Mouse (Mus musculus) fat pad, adult 2 months (tissue): Measurements from ENCODE around the gene Shank2.

Experiments used
- DNase-seq: peaks from one replicate; pipeline ENCODE4 v3.0.0-alpha.2; 2011; ENCODE audit warnings: low read depth, low spot score; ENCODE audit errors: extremely low read depth

Gene Shank2

DNA sequence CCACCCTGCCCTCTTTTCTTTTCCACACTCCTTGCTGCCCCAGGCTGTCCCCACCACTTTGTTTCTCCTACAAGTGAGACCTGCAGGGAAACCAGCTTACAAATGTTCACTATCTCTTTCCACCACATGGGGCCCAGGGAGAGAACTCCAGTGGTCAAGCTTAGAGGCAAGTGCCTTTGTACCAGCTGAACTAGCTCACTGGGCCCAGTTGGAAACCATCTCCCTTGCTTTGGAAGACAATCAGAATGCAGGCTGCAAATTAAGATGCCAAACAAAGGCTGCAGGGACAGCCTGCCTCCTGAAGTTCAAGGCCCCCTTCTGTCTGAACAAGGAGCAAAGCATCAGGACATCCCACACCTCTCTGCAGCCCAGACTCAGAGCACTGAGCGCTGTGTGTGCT is 206.9 kb downstream of the Shank2 start:
- no peak for DNase-seq

DNA sequence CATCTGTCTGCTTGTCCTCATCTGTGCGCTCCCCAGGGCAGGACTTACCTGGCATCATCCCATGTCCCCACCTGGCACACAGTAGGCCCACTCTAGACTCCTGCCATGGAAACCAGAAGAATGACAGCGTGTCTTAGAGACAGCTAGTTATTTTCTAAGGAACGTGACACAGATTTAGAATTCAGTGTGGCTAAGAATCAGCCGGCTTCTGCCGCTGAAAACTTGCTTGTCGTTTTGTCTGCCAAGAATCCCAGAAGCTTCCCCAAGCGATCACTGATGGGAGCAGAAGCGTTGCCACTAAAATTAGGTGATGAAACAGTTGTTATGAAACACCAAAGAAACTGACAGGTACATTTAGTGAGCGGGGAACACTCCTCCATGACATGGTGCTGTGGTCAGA is 208.8 kb downstream of the Shank2 start:
- no peak for DNase-seq

DNA sequence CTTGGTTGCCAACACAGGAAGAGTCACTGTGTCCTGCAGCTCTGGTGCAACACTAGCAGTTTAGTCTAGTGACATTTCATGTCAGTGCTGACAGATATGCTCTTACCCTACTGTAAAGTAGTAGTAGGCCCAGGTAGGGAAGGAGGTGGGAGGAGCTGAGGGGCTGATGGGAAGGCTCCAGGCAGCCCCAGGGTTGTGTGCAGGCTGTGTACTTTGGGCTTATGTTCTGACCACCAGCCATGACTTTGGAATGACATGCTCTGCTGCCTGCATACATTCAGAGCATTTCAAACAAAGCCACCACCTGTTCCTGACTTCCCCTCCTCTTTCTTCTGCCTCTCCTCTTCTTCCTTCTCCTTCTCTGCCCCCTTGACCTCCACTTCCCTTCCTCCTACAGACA is 211.0 kb downstream of the Shank2 start:
- no peak for DNase-seq

DNA sequence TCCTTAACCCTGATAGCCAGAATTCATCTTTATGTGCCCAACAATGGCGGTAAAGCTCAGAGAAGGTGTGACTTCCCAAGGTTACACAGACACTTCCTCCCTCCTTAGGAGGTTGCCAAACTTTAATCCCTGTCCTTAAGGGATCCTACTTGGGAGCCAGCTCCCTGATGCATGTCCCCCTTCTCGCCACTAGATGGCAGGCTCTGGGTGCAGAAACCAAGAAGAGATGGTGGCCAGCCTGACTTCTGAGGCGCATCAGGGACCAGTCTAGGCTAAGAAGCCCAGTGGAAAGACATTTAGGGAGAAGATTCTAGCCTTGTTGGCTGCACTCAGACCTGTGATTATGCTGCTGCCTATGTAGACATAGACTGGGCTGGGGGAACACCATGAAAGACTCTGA is 215.5 kb downstream of the Shank2 start:
- DNase-seq = peak; percentile 26

DNA sequence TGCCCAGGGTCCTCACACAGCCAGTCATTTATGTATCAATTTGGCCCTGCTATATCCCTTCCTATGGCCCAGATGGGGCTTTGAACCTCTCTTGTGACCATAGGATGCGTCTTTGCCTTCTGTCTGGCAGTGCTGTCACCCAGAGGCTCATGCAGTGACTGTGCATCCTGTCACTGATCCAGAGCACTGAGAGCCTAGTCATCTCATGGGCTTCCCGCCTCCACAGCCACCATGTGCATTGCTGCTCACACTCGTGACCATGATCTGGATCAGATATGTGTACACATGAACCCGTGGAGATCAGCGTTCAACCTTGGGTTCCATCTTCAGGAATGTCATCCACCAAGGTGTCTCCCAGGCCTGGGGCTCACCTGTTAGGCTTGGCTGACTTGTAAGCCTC is 227.0 kb downstream of the Shank2 start:
- DNase-seq = no peak

DNA sequence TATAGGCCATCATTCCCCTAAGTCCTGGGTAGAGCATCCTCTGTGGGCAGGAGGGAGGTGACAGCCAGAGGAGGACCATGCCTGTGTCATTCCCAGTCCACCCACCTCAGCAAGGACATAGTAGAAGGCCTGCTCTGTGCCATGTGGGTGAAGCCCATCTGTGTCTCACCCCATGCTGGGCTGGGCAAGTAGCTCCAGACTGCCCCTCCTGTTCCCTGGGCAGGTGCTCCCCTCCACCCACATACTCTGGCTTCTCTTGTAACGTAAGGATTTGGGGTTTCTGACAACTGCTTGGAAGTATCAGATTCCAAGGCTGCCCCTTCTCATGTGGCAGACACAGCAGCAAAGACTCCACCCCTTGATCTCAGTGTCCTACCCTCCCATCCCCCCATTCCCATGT is 227.7 kb downstream of the Shank2 start:
- DNase-seq = no peak

DNA sequence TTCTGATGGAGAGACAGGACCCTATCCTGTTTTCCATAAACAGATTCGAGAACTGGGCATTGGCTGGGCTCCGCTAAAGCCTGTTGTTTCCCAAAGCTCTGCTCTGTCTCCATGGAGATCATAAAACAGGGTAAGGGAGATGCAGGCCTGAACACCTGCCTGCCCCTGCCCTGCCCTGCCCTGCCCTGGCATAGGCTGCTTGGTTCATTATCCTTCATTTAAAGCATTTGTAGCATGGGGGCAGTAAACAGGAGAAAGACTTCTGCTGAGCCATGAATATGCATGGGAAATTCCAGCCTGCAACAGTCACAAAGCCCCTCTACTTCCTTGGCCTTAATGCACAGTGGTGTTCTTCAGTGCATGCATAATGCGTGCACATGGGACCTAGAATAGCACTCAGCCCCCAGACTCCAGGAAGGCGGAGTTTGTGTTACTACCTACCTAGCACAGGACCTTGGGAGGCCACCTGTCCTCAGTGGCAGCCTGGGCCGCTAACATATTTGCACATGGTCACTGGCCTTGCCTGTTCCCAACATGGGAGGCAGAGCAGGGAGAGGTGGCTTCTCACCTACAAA is 230.5 kb downstream of the Shank2 start:
- DNase-seq = no peak

DNA sequence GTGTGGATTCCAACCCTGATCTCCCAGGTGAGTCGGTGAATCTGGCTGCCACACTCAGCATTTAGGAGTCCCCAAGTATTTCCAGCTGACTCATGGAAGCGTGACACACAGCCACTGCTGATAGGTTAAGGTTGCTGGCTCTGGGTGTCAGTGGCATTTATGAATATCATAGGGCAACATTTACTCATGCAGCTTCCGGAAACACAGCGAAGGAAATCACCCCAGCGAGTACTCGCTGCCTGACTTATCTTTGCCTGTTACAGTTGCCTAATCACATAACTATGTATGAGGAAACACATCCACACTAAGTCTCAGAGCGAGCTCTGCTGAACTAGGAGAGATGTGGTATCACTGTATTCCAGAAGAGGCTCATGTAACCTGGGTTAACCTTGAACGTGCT is 231.8 kb downstream of the Shank2 start:
- no peak for DNase-seq

DNA sequence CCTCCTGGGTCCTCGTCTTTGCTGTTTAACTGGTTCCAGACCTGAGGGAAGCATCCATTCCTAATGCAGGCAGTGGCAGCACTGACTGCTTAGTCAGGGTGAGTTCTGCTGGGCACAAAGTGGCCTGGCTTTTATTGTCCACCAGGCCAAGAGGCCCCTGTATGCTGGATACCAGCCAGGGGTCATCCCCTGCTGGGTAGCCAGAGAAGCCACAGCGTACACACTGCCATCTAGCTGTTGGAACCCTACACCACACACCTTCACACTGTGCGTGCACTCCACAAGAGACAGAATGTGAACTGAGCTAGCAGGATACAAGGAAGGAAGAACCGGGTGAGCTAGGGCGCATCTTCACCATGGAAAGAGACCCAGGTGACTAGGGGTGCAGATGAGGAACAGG is 233.1 kb downstream of the Shank2 start:
- no peak for DNase-seq

DNA sequence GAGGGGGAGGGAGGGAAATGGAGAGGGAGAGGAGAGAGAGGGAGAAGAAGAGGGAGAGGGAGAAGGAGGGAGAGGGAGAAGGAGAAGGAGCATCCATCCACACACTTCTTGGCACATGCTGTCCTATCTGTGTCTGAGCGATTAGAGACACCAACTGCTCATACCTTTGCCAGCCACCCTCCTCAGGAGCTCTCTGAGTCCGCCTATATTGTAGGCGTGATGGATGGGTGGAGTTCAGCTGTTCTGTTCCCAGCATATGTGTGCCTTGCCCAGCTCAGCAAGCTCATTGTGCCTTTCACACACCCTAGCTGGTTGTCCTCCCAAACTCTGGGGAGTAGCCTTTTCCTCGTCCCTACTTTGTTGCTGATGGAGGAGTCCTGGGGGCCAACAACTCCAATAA is 233.8 kb downstream of the Shank2 start:
- DNase-seq = no peak

DNA sequence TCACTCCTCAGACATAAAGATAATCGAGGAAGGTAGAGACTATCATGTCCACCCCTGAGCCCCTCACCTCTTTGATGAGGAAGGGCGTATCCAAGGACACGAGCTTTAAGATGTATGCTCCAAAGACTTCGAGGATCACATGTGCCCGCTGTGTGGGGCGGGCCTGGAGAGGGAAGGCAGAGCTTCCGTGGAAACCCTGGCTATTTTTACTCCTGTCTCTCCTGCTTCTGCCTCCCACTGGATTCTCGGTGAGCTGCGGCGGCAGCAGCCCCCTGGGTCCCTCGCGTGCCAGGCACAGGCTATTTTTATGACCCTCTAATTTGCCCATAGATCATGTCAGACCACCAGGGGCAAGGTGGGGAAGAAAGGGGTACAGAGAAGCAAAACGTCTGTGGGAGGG is 235.1 kb downstream of the Shank2 start:
- DNase-seq = no peak

DNA sequence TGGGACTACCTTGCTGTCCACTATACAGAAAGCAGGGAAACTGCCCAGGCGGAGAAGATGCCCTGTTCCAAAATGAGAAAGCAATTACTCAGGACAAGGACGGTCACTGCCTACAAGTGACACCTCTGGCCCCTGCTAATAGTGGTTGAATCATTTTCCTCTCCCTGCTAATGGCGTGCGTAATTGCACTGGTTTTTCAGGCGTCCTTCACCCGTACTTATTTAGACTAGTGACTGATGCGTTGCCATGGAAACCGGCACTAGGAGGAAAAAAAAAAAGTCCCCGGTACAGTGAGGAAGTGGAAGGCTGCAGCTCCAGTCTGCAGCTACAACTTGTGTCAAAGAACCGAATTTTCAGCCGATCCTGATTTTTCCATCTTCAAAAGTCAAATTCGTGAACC is 236.7 kb downstream of the Shank2 start:
- DNase-seq = no peak

DNA sequence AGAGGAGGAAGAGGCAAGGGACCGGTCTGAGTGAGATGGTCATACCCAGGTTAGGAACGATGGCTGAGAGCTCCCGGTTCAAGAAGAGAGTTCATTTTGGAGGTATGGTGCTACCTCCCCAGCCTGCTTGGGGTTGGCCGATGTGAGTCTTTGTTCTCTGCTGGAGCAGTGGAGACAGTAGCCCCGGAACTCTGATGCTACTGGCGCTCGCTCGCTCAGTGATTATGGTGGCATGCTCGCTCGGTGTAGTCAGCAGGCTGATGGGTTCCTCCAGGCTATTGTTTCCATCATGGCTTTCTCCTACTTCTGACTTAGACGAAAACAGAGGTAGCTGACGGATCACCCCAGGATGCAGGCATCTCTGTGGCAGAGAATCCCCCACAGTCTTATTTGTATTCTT is 237.3 kb downstream of the Shank2 start:
- DNase-seq = no peak

DNA sequence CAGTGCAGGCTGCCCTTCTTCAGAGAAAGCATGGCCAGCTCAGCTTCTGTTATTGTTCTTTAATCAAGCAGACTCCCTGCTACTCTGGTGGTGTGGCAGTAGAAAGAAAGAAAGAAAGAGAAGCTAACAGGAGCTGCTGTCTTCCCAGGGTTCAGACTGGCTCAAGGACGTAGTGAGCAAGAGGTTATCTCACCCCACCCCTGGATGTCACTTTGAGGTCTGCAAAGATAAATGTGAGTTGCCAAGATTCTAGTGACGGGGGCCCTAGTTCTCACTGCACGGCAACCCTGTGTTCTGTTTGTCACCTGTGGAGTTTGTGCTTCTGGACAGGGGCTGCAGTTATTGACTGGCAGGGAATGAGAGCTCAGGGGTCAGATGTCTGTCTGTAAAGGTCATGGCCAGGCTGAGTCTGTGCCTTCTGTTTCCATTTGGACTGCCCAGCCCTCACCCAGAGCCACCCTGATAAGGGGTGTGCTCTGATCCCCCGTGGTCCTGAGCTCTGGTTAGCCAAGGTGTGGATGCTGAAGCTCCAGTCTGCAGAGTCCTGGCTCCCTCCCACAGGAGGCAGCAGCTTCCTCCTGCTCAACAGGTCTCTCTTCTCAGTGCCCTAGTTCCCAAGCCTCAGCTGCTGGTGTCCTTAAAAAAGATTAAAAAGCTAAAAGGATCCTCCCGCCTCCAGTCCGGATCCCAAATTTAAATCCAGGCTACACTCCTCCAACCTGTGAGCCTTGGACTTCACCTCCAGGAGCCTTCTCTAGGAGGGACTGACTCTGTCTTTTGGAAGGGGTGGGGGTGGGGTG is 238.0 kb downstream of the Shank2 start:
- DNase-seq = no peak

DNA sequence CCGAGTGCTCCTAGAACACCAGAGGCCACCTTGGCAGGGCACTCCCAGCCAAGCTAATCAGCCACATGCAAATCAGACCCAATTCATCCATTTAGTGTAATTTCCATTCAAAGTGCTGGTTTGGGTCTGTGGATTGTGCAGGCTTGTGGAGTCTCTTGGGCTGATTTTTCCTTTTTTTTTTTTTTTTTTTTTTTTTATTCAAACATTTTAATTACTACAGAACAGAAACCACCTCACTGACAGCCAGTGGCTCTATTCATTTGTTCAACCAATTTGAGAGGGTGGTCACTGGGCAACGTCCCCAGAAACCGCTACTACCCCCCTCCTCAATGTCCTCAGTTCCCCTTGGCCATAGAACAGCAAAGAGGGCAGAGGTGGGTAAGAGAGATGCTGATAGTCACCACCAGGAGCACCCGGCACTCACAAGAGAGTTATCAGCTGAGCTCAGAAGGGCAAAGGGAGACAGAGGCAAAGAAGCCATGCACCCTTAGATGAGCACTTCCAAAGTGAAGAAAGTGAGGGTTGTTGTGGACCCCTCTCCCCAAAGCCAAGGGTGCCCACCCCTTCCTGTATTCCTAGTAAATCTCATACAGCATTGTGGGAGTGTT is 239.1 kb downstream of the Shank2 start:
- DNase-seq = no peak

DNA sequence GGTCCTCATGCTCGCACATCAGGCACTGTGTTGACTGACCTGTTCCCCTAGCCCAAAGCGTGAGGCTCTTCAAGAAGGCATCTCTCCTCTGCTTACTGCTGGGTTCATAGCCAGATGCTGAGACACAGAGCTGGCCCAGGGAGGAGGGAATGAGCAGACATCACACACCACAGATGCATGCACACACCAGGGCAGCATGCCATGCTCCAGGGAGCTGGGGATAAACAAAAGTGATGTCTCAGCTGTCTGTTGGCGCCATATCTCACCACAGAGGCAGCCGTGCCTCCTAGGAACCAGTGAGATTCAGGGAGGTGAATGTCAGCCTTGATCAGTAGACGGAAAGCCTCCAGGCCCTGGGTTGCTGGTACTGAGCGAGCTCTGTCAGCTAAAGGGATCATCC is 242.5 kb downstream of the Shank2 start:
- DNase-seq = no peak

DNA sequence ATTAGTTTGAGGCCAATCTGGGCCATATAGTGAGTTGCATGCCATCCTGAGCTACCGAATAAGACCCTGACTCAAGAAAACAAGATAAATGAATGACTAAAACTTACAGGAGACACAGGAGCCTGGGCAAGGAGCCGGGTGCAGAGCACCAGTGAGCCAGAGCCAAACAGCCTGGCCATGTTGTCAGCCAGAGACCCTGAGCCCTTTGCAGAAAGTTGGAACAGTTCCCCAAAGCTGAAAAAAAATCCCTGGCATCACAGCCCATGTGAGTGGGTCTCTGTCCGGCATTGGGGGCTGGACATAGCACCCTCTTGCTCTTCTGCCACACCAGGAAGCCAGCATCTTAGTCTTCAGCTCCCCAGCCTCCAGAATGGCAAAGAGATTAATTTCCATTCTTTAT is 244.5 kb downstream of the Shank2 start:
- no peak for DNase-seq

DNA sequence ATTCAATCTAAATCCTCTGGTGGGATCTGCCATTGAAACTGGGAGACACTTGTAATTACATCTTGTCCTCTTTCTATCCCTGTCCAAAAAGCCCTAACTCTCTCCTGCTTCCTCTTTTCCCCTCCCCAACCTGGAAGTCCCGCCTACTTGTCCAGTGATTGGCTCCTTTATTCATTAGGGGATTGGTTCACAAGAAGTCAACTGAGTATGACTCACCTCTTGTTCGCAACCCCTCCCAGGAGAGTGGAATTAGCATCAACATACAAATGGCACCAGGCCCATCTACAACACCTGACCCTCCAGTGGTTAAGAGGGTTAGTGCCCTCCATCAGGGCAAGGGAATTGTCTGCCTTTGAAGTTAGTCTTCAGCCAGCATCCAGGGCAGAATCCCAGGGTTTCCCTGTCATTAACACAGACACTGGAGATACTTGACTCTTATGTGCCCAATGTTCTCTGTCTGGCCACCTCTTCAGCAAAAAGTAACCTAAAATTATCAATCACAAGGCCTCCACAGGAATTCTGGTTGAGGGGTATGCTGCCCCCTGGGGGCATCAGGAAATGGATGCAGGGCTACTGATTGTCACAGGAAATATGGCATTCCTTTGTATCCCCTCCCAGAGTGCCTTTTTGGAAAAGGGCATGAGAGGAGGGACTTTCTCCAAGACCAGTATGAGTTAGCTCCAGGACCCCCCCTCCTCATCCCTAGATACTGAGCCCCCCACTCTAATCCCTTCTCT is 247.1 kb downstream of the Shank2 start:
- no peak for DNase-seq

DNA sequence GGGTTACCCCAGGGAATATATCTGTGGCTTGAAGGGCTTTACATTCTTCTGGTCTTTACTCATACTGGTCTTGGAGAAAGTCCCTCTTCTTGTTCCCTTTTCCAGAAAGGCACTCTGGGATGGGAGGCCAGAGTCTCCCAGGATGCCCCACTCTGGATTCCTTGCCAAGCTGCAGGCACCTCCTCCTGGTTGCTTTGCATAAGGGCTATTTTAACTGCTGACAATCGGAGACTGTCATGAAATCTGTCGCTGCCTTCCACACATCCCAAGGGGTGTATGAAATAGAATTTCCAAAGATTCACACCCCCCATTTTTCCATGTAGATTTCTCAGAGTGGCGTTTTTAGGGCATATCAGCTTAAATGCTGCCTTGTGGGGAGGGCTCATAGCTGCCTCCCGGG is 249.1 kb downstream of the Shank2 start:
- DNase-seq = no peak

DNA sequence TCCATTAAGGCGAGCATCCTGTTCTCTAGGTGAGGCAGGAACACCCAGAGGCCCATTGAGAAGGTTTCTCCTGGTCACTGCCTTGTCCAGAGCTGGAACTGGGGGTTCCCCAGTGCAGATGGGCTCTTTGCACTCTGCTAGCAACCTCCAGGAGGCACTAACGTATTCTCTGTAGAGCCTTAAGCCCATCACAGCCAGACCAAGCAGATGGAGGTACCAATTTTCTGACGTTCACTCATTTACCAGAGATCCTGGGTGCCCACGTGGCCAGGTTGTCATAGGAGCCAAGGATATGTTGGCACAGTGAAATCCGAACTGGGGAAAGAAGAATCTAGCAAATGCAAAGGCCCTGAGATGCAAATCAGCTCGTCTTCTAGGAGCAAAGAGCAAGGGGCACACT is 249.5 kb downstream of the Shank2 start:
- DNase-seq = no peak

DNA sequence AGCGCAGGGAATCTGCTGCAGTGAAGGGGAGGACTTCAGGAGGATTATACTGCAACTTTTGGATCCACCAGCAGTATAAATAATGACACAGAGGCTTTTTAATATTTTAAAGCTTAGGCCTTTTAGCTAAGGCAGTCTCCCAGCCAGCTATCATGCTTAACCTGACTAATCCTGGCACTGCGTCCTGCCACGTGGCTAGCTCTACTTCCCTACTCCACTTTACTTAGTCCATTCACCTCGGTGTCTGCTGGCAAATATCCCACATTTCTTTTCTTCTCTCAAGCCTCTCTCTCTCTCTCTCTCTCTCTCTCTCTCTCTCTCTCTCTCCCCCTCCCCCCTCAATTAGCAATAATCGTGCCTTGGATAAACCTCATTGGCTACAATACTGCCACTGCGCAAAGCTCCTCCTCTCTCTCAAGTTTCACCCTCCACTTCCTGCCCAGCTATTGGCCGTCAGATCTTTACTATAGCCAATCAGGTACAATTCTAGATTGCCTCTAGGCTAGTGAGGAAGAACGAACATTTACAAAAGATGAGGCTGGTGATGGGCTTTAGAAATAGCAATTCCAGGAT is 253.0 kb downstream of the Shank2 start:
- DNase-seq = no peak

DNA sequence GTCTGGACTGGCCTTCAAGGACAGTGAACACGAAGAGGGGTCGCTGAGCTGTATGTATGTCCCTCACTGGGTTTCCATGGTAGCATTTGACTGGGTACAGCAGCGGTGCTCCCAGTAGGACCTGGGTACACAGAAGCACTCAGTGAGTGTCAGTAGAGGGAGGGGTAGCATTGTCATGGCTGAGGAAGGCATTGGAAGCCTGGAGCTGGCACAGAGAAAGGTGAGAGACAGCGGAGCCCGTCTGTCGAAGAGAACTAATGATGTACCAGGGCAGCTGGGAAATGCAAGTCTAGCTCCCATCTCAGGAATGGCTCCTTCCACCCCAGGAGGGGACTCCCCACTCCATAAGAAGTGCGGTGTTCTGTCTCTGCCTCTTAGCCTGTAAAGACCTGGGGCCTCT is 256.1 kb downstream of the Shank2 start:
- DNase-seq = no peak
